Mouse (Mus musculus): ENCODE results near the gene Olfr24. TPM values are rescaled to one million over a fixed set of nuclear protein-coding genes. Genes with fewer than 3 reads are reported as not detected.
"Not testable (repeated sequence)": the region's sequence is repeated elsewhere in the genome, so short reads cannot be mapped to it uniquely, and the experiment has no call there.

Olfr24 gene
- polyA plus RNA-seq (2012; rRNA removed) = not detected in 2 replicates

GRCm38 (mm10) chr9:18763896-18764295 lies at the start of gene Olfr24:
Olfr24 (minus strand) TSS chr9:18763996.
- no peak for DNase-seq (ENCODE audit: low spot score)

- no peak for DNase-seq (ENCODE audit: low spot score)
Measured at GRCm38 (mm10) chr9:18785316-18785715, 21.5 kb upstream of the Olfr24 start.

GRCm38 (mm10) chr9:18779476-18779875 lies 15.7 kb upstream of the Olfr24 start:
- DNase-seq (ENCODE audit: low spot score) = no peak

GRCm38 (mm10) chr9:18778981-18779380 lies 15.2 kb upstream of the Olfr24 start:
- DNase-seq (ENCODE audit: low spot score) = no peak

GRCm38 (mm10) chr9:18755595-18755994 lies 8.2 kb downstream of the Olfr24 start:
- DNase-seq (ENCODE audit: low spot score) = no peak

GRCm38 (mm10) chr9:18744639-18745038 lies 19.2 kb downstream of the Olfr24 start:
- DNase-seq (ENCODE audit: low spot score) = no peak

GRCm38 (mm10) chr9:18734177-18734576 lies 29.6 kb downstream of the Olfr24 start:
- DNase-seq (ENCODE audit: low spot score) = not testable (repeated sequence)

GRCm38 (mm10) chr9:18722712-18723099 lies 41.1 kb downstream of the Olfr24 start:
- DNase-seq (ENCODE audit: low spot score) = no peak

- no peak for DNase-seq (ENCODE audit: low spot score)
Measured at GRCm38 (mm10) chr9:18721931-18722711, 41.7 kb downstream of the Olfr24 start.

- no peak for DNase-seq (ENCODE audit: low spot score)
Measured at GRCm38 (mm10) chr9:18721011-18721410, 42.8 kb downstream of the Olfr24 start.

GRCm38 (mm10) chr9:18705628-18706027 lies 58.2 kb downstream of the Olfr24 start:
- DNase-seq (ENCODE audit: low spot score) = no peak

Other genes starting within 250 kb of the Olfr24 start
- 2.1 and 3.2 TPM in 2 replicates for gene Muc16, start 89.5 kb downstream of the Olfr24 start, polyA plus RNA-seq (2012; rRNA removed)
- not detected in 2 replicates for gene Olfr828, start 55.5 kb upstream of the Olfr24 start, polyA plus RNA-seq (2012; rRNA removed)
- not detected in 2 replicates for gene Olfr829, start 90.9 kb upstream of the Olfr24 start, polyA plus RNA-seq (2012; rRNA removed)
- gene Olfr830, start 110.7 kb upstream of the Olfr24 start, polyA plus RNA-seq (2012; rRNA removed) = not detected in 2 replicates
- gene Olfr832, start 173.1 kb upstream of the Olfr24 start, polyA plus RNA-seq (2012; rRNA removed) = not detected in 2 replicates
- not detected in 2 replicates for gene Olfr834, start 224.0 kb upstream of the Olfr24 start, polyA plus RNA-seq (2012; rRNA removed)

Measured in urinary bladder, adult 2 months (tissue).